Mouse (Mus musculus): ENCODE measurements around the gene Dbn1.

GRCm38 (mm10) chr13:55482542-55482941 is 5.4 kb downstream of the Dbn1 start:
- no peak for TF ChIP-seq CTCF (IDR thresholded peaks at IDR 0.05; ENCODE audit: borderline replicate concordance, insufficient read depth, low read depth, low read length)
- TF ChIP-seq POLR2A (IDR thresholded peaks at IDR 0.05; ENCODE audit: borderline replicate concordance, insufficient read depth, low read length), result no peak

Data from cerebellum, adult 2 months (tissue).